Mouse (Mus musculus): ENCODE data around the gene Ranbp10.

DNA sequence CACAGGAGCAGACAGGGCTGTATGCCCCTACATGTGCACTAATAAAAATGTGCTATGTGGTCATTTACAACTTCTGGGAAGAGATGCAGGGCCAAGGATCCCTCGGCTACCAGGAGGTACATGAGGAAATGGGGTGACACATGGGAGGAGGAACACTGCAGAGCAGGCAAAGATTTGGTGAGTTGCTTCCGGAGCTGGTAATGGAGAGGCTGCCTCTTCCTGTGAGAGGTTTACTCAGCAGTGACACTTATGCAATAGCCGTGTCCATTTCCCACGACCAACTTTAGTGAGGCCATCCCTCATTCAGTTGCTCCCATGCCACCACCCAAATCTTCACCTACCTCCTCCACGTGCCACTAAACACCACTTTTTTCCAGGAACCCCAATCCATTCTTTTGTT lies 46.9 kb downstream of the Ranbp10 start:
- TF ChIP-seq CTCF (IDR thresholded peaks at IDR 0.05) (no peak), EP300 (IDR thresholded peaks at IDR 0.05) (no peak)
